Mouse (Mus musculus) gonadal fat pad, adult 2 months (tissue): ENCODE results near the gene Sgk2. TPM values are rescaled to one million over a fixed set of nuclear protein-coding genes. Genes with fewer than 3 reads are reported as not detected.
"Not testable (repeated sequence)": the region's sequence is repeated elsewhere in the genome, so short reads cannot be mapped to it uniquely, and the experiment has no call there.

ENCODE experiments used
- DNase-seq: peaks from one replicate; pipeline ENCODE4 v3.0.0-alpha.2; 2012; ENCODE audit warnings: low read depth
- polyA plus RNA-seq: library from polyadenylated mRNA; depleted of rRNA; stranded (reverse); fragments of >200 nt; gene quantifications from 2 replicates; pipeline ENCODE4 v1.2.3, GENCODE M21; 2012; rRNA removed

Sgk2 gene
- polyA plus RNA-seq, 1 experiment = 0.12 TPM

- DNase-seq = not testable (repeated sequence)
Measured at GRCm38 (mm10) chr2:163058981-163059380, 71.9 kb downstream of the Sgk2 start.

- DNase-seq = no peak
Measured at GRCm38 (mm10) chr2:163060630-163061029, 73.5 kb downstream of the Sgk2 start.

GRCm38 (mm10) chr2:163061203-163062118, 74.3 kb downstream of the Sgk2 start:
- no peak for DNase-seq

- DNase-seq = no peak
Measured at GRCm38 (mm10) chr2:163062119-163062508, 75.0 kb downstream of the Sgk2 start.

Other genes starting within 250 kb of the Sgk2 start
- gene Srsf6, start 55.8 kb upstream of the Sgk2 start, polyA plus RNA-seq = 78.1 and 85.3 TPM in 2 replicates
- 0.28 and 0.46 TPM in 2 replicates for gene L3mbtl1, start 43.9 kb upstream of the Sgk2 start, polyA plus RNA-seq
- gene Ift52, start 30.0 kb downstream of the Sgk2 start, polyA plus RNA-seq = 34.3 and 35.2 TPM in 2 replicates
- 1.7 and 2.2 TPM in 2 replicates for gene Mybl2, start 67.4 kb downstream of the Sgk2 start, polyA plus RNA-seq
- gene Gtsf1l, start 100.5 kb downstream of the Sgk2 start, polyA plus RNA-seq = 1.0 and 1.3 TPM in 2 replicates
- 1.9 and 2.3 TPM in 2 replicates for gene Tox2, start 215.8 kb downstream of the Sgk2 start, polyA plus RNA-seq